Mouse (Mus musculus) heart, postnatal 0 days (tissue): ENCODE results near the gene H2al2a. TPM values are rescaled to one million over a fixed set of nuclear protein-coding genes. Genes with fewer than 3 reads are reported as not detected.
"Not testable (repeated sequence)": the region's sequence is repeated elsewhere in the genome, so short reads cannot be mapped to it uniquely, and the experiment has no call there.

ENCODE experiments used
- ATAC-seq: fragments of 200-750 bp; cut with Nextera tagmentation; 2 replicates; pipeline ENCODE4 v1.8.0; 2017; ENCODE audit warnings: low read depth, moderate number of reproducible peaks, moderate library complexity; ENCODE audit not compliant: insufficient read depth
- DNase-seq: peaks from one replicate; pipeline ENCODE4 v3.0.0-alpha.2; 2016; ENCODE audit warnings: low spot score
- H3K27ac ChIP-seq: fragments of 300-500 bp; sonication (generic); 2 replicates; pipeline ENCODE4 v1.5.1; 2014; ENCODE audit warnings: low read depth, mild to moderate bottlenecking
- H3K27me3 ChIP-seq: fragments of 300-500 bp; sonication (generic); 2 replicates; pipeline ENCODE4 v1.6.1; 2014; ENCODE audit warnings: low read length, mixed read lengths; ENCODE audit not compliant: control insufficient read depth, insufficient read depth
- H3K36me3 ChIP-seq: fragments of 300-500 bp; sonication (generic); replicated peaks from 2 replicates; pipeline ENCODE4 v1.6.1; 2014; ENCODE audit warnings: low read length, mixed read lengths; ENCODE audit not compliant: control insufficient read depth, insufficient read depth
- H3K4me1 ChIP-seq: fragments of 300-500 bp; sonication (generic); 2 replicates; pipeline ENCODE4 v1.6.1; 2014; ENCODE audit warnings: antibody characterized with exemption; ENCODE audit not compliant: control insufficient read depth, insufficient read depth
- H3K4me2 ChIP-seq: fragments of 300-500 bp; sonication (generic); 2 replicates; pipeline ENCODE4 v1.6.1; 2014; ENCODE audit warnings: low read depth, mild to moderate bottlenecking, low read length, moderate library complexity
- H3K4me3 ChIP-seq: fragments of 300-500 bp; sonication (generic); 2 replicates; pipeline ENCODE4 v1.5.1; 2014; ENCODE audit warnings: low read depth, low read length
- H3K9ac ChIP-seq: fragments of 300-500 bp; sonication (generic); replicated peaks from 2 replicates; pipeline ENCODE4 v1.6.1; 2014; ENCODE audit warnings: low read depth, low read length, mixed read lengths
- H3K9me3 ChIP-seq: fragments of 300-500 bp; sonication (generic); replicated peaks from 2 replicates; pipeline ENCODE4 v1.6.1; 2016; ENCODE audit warnings: low read length; ENCODE audit not compliant: control insufficient read depth
- CTCF ChIP-seq: IDR thresholded peaks from 2 replicates; pipeline ENCODE4 v1.5.1; 2016; ENCODE audit warnings: antibody characterized with exemption, control low read depth, low read depth
- EP300 ChIP-seq: IDR thresholded peaks from 2 replicates; pipeline ENCODE4 v1.6.1; 2016; ENCODE audit warnings: antibody characterized with exemption, low read depth
- WGBS: fragments of 180-500 bp; shearing (Covaris S2); extraction: QIAGEN DNeasy Blood & Tissue Kit; methylation state at CpG from one replicate; pipeline ENCODE4 v1.1.7; 2014; 5-methylcytosine and 5-hydroxymethylcytosine counted together
- polyA plus RNA-seq: library from polyadenylated mRNA; unstranded; fragments of >200 nt; fragmentation: Nextera tagmentation; extraction: Ambion mirVana; gene quantifications from 2 replicates; pipeline ENCODE4 v1.2.1, GENCODE M21; 2015
- total RNA-seq: library from RNA; depleted of rRNA; stranded (reverse); fragments of >200 nt; gene quantifications from 2 replicates; pipeline ENCODE4 v1.2.3, GENCODE M21; 2014; ENCODE audit warnings: low replicate concordance

H2al2a gene
- total and polyA plus RNA-seq, 2 experiments from 2014 or later: not detected

GRCm38 (mm10) chr2:17989562-17989961, 7.2 kb downstream of the H2al2a start:
- no peaks in the 10 kb centered on the region for H3K4me1 ChIP-seq

GRCm38 (mm10) chr2:17989115-17989514, 7.6 kb downstream of the H2al2a start:
- 74% methylated on average over 3 of the region's 3 CpGs for WGBS
- no peak for ATAC-seq
- TF ChIP-seq EP300: no peak
- TF ChIP-seq CTCF: no peak

More at GRCm38 (mm10) chr2:17989562-17989961, 7.2 kb downstream of the H2al2a start:
- no peaks in the 10 kb centered on the region; the same call in 1 of the 2 replicates for H3K9me3 ChIP-seq
- ATAC-seq: no peak
- H3K27ac ChIP-seq: no peak overlapping the region
- H3K27me3 ChIP-seq: no peaks in the 10 kb centered on the region
- no peak for DNase-seq
- H3K4me2 ChIP-seq: no peak overlapping the region
- no peak overlapping the region for H3K4me3 ChIP-seq
- no peak for TF ChIP-seq CTCF
- no peak for TF ChIP-seq EP300
- no peak overlapping the region for H3K9ac ChIP-seq
- H3K36me3 ChIP-seq: no peaks in the 10 kb centered on the region

GRCm38 (mm10) chr2:17986694-17987093, 10.1 kb downstream of the H2al2a start:
- no peak overlapping the region for H3K4me2 ChIP-seq
- no peaks in the 10 kb centered on the region for H3K36me3 ChIP-seq
- no peak overlapping the region for H3K4me3 ChIP-seq
- ATAC-seq: no peak
- no peak overlapping the region for H3K27ac ChIP-seq
- TF ChIP-seq EP300 (no peak), CTCF (no peak)
- H3K4me1 ChIP-seq: no peaks in the 10 kb centered on the region
- WGBS: 92% methylated on average over 3 of the region's 3 CpGs
- no peaks in the 10 kb centered on the region; the same call in 1 of the 2 replicates for H3K9me3 ChIP-seq
- no peak for DNase-seq
- no peaks in the 10 kb centered on the region for H3K27me3 ChIP-seq
- no peak overlapping the region for H3K9ac ChIP-seq

More at GRCm38 (mm10) chr2:17989115-17989514, 7.6 kb downstream of the H2al2a start:
- H3K36me3 ChIP-seq: no peaks in the 10 kb centered on the region
- no peak overlapping the region for H3K4me2 ChIP-seq
- H3K4me1 ChIP-seq: no peaks in the 10 kb centered on the region
- no peak overlapping the region for H3K9ac ChIP-seq
- no peak overlapping the region for H3K27ac ChIP-seq
- H3K4me3 ChIP-seq: no peak overlapping the region
- H3K27me3 ChIP-seq: no peaks in the 10 kb centered on the region
- DNase-seq: no peak
- no peaks in the 10 kb centered on the region; the same call in 1 of the 2 replicates for H3K9me3 ChIP-seq

GRCm38 (mm10) chr2:17984774-17985173, 12.0 kb downstream of the H2al2a start:
- ATAC-seq: no peak

GRCm38 (mm10) chr2:17982747-17983146, 14.0 kb downstream of the H2al2a start:
- H3K36me3 ChIP-seq: no peaks in the 10 kb centered on the region
- ATAC-seq (no peak), DNase-seq (no peak)
- WGBS: 92% methylated on average over 1 of the region's 1 CpGs
- TF ChIP-seq EP300: no peak
- no peak for TF ChIP-seq CTCF
- H3K4me1 ChIP-seq: no peaks in the 10 kb centered on the region
- H3K27ac ChIP-seq: no peak overlapping the region
- no peak overlapping the region for H3K4me2 ChIP-seq
- no peaks in the 10 kb centered on the region for H3K27me3 ChIP-seq
- H3K9me3 ChIP-seq: no peaks in the 10 kb centered on the region; the same call in 1 of the 2 replicates
- no peak overlapping the region for H3K9ac ChIP-seq
- no peak overlapping the region for H3K4me3 ChIP-seq

More at GRCm38 (mm10) chr2:17984774-17985173, 12.0 kb downstream of the H2al2a start:
- no peak for DNase-seq
- whole genome bisulfite sequencing: 91% methylated on average over 3 of the region's 3 CpGs
- no peak overlapping the region for H3K9ac ChIP-seq
- no peak overlapping the region for H3K4me2 ChIP-seq
- TF ChIP-seq CTCF (no peak), EP300 (no peak)
- no peaks in the 10 kb centered on the region for H3K36me3 ChIP-seq
- H3K9me3 ChIP-seq: no peaks in the 10 kb centered on the region; the same call in 1 of the 2 replicates
- H3K4me3 ChIP-seq: no peak overlapping the region
- no peak overlapping the region for H3K27ac ChIP-seq
- H3K4me1 ChIP-seq: no peaks in the 10 kb centered on the region
- H3K27me3 ChIP-seq: no peaks in the 10 kb centered on the region

- Histone ChIP-seq H3K9me3 (no peaks in the 10 kb centered on the region), H3K27ac (no peak overlapping the region), H3K36me3 (no peaks in the 10 kb centered on the region), H3K27me3 (no peaks in the 10 kb centered on the region), H3K4me1 (0 out of 2 replicates have a peak, but pooled peaks cover 3% of the 10 kb centered on the region), H3K4me2 (no peak overlapping the region), H3K4me3 (no peak overlapping the region), H3K9ac (no peak overlapping the region)
- ATAC-seq (no peak), DNase-seq (no peak)
- TF ChIP-seq CTCF: no peak
- TF ChIP-seq EP300: no peak
- WGBS: 86% methylated on average over 6 of the region's 6 CpGs
Measured at GRCm38 (mm10) chr2:17978706-17979105, 18.1 kb downstream of the H2al2a start.

- H3K9me3 ChIP-seq, H3K27me3 ChIP-seq, H3K27ac ChIP-seq, H3K36me3 ChIP-seq, H3K4me3 ChIP-seq, H3K4me2 ChIP-seq, H3K9ac ChIP-seq, ATAC-seq, DNase-seq, H3K4me1 ChIP-seq: not testable (repeated sequence)
- WGBS: 89% methylated on average over 7 of the region's 7 CpGs
Measured at GRCm38 (mm10) chr2:17978251-17978650, 18.5 kb downstream of the H2al2a start.

GRCm38 (mm10) chr2:17977645-17978044, 19.1 kb downstream of the H2al2a start:
- not testable (repeated sequence) for H3K9me3 ChIP-seq, ATAC-seq, H3K4me2 ChIP-seq, DNase-seq, H3K9ac ChIP-seq, H3K36me3 ChIP-seq, H3K4me1 ChIP-seq, H3K27ac ChIP-seq, H3K27me3 ChIP-seq, H3K4me3 ChIP-seq
